Mouse (Mus musculus) kidney, embryonic 15.5 days (tissue): ENCODE measurements at regions not wholly inside any gene's neighbourhood (a gene's known extent, or its start where the extent isn't known, plus 50 kb on each side); places are given as distances from the start of the nearest gene placed in this dataset.

Experiments
- ATAC-seq: fragments of 200-750 bp; cut with Nextera tagmentation; replicated peaks from 2 replicates; pipeline ENCODE4 v1.8.0; 2017; ENCODE audit warnings: moderate TSS enrichment; ENCODE audit not compliant: low FRiP score
- H3K27ac ChIP-seq: fragments of 300-500 bp; sonication (generic); 2 replicates; pipeline ENCODE4 v1.5.1; 2015; ENCODE audit warnings: mild to moderate bottlenecking, inconsistent platforms
- H3K27me3 ChIP-seq: fragments of 300-500 bp; sonication (generic); 2 replicates; pipeline ENCODE4 v1.6.1; 2015; ENCODE audit warnings: inconsistent platforms
- H3K36me3 ChIP-seq: fragments of 300-500 bp; sonication (generic); 2 replicates; pipeline ENCODE4 v1.6.1; 2015; ENCODE audit warnings: inconsistent platforms
- H3K4me1 ChIP-seq: fragments of 300-500 bp; sonication (generic); 2 replicates; pipeline ENCODE4 v1.6.1; 2015; ENCODE audit warnings: inconsistent platforms
- H3K4me2 ChIP-seq: fragments of 300-500 bp; sonication (generic); 2 replicates; pipeline ENCODE4 v1.6.1; 2015; ENCODE audit warnings: moderate library complexity, mild to moderate bottlenecking, inconsistent platforms
- H3K4me3 ChIP-seq: fragments of 300-500 bp; sonication (generic); replicated peaks from 2 replicates; pipeline ENCODE4 v1.5.1; 2015; ENCODE audit warnings: mild to moderate bottlenecking, inconsistent platforms
- H3K9ac ChIP-seq: fragments of 300-500 bp; sonication (generic); 2 replicates; pipeline ENCODE4 v1.6.1; 2015; ENCODE audit warnings: mild to moderate bottlenecking, inconsistent platforms
- H3K9me3 ChIP-seq: fragments of 300-500 bp; sonication (generic); replicated peaks from 2 replicates; pipeline ENCODE4 v1.6.1; 2016; ENCODE audit warnings: inconsistent platforms
- WGBS: fragments of 180-500 bp; shearing (Covaris S2); methylation state at CpG from one replicate; pipeline ENCODE4 v1.1.7; 2015; ENCODE audit warnings: mixed read lengths; 5-methylcytosine and 5-hydroxymethylcytosine counted together

- WGBS = 66% methylated on average over 5 of the region's 5 CpGs
Measured at GRCm38 (mm10) chr13:52183635-52184034, 337.2 kb downstream of the Gadd45g start.

GRCm38 (mm10) chr13:52185574-52185973 lies 339.1 kb downstream of the Gadd45g start:
- WGBS = 83% methylated on average over 1 of the region's 1 CpGs
- Histone ChIP-seq H3K27ac (no peak overlapping the region), H3K4me2 (no peak overlapping the region), H3K9ac (no peak overlapping the region), H3K4me3 (no peak overlapping the region), H3K27me3 (no peaks in the 10 kb centered on the region), H3K4me1 (no peaks in the 10 kb centered on the region), H3K9me3 (no peaks in the 10 kb centered on the region), H3K36me3 (no peaks in the 10 kb centered on the region)
- ATAC-seq = no peak

More at GRCm38 (mm10) chr13:52183635-52184034, 337.2 kb downstream of the Gadd45g start:
- no peaks in the 10 kb centered on the region for H3K27me3 ChIP-seq
- H3K36me3 ChIP-seq = no peaks in the 10 kb centered on the region
- ATAC-seq = no peak
- H3K9me3 ChIP-seq = no peaks in the 10 kb centered on the region
- no peak overlapping the region for H3K27ac ChIP-seq
- no peak overlapping the region for H3K4me2 ChIP-seq
- H3K9ac ChIP-seq = no peak overlapping the region
- no peaks in the 10 kb centered on the region for H3K4me1 ChIP-seq
- H3K4me3 ChIP-seq = no peak overlapping the region

GRCm38 (mm10) chr13:52187841-52188604 lies 341.5 kb downstream of the Gadd45g start:
- Histone ChIP-seq H3K4me3 (no peak overlapping the region), H3K27me3 (no peaks in the 10 kb centered on the region), H3K9me3 (no peaks in the 10 kb centered on the region), H3K4me1 (no peaks in the 10 kb centered on the region), H3K9ac (no peak overlapping the region), H3K27ac (no peak overlapping the region), H3K36me3 (no peaks in the 10 kb centered on the region), H3K4me2 (no peak overlapping the region)
- WGBS = 89% methylated on average over 8 of the region's 8 CpGs
- no peak for ATAC-seq

- Histone ChIP-seq H3K9me3 (no peaks in the 10 kb centered on the region), H3K36me3 (no peaks in the 10 kb centered on the region), H3K9ac (no peak overlapping the region), H3K27me3 (no peaks in the 10 kb centered on the region), H3K4me1 (no peaks in the 10 kb centered on the region), H3K27ac (no peak overlapping the region), H3K4me3 (no peak overlapping the region), H3K4me2 (no peak overlapping the region)
- 66% methylated on average over 2 of the region's 2 CpGs for WGBS
- no peak for ATAC-seq
Measured at GRCm38 (mm10) chr13:52188605-52189003, 342.1 kb downstream of the Gadd45g start.

- H3K27ac ChIP-seq = no peak overlapping the region
- H3K27me3 ChIP-seq = no peaks in the 10 kb centered on the region
- no peak overlapping the region for H3K4me3 ChIP-seq
- no peaks in the 10 kb centered on the region for H3K9me3 ChIP-seq
- no peak for ATAC-seq
- H3K4me1 ChIP-seq = no peaks in the 10 kb centered on the region
- no peaks in the 10 kb centered on the region for H3K36me3 ChIP-seq
- no peak overlapping the region for H3K9ac ChIP-seq
- no peak overlapping the region for H3K4me2 ChIP-seq
- whole genome bisulfite sequencing = 74% methylated on average over 10 of the region's 10 CpGs
Measured at GRCm38 (mm10) chr13:52189382-52189923, 341.6 kb downstream of the Diras2 start.

- peaks cover 7% of the 10 kb centered on the region; the same call in 1 of the 2 replicates for H3K4me1 ChIP-seq
- H3K9ac ChIP-seq = no peak overlapping the region
- WGBS = 59% methylated on average over 9 of the region's 9 CpGs
- no peak overlapping the region for H3K4me2 ChIP-seq
- no peaks in the 10 kb centered on the region for H3K27me3 ChIP-seq
- no peak overlapping the region for H3K4me3 ChIP-seq
- H3K9me3 ChIP-seq = no peaks in the 10 kb centered on the region
- H3K27ac ChIP-seq = no peak overlapping the region
- no peak for ATAC-seq
- no peaks in the 10 kb centered on the region for H3K36me3 ChIP-seq
Measured at GRCm38 (mm10) chr13:52190256-52190655, 340.8 kb downstream of the Diras2 start.

GRCm38 (mm10) chr13:52190848-52191590 lies 340.1 kb downstream of the Diras2 start:
- Histone ChIP-seq H3K4me2 (no peak overlapping the region), H3K4me3 (no peak overlapping the region), H3K27me3 (no peaks in the 10 kb centered on the region), H3K27ac (no peak overlapping the region), H3K36me3 (no peaks in the 10 kb centered on the region), H3K9me3 (no peaks in the 10 kb centered on the region), H3K4me1 (peaks cover 8% of the 10 kb centered on the region; the same call in 1 of the 2 replicates), H3K9ac (no peak overlapping the region)
- 77% methylated on average over 15 of the region's 15 CpGs for WGBS
- ATAC-seq = no peak

- H3K9me3 ChIP-seq = no peaks in the 10 kb centered on the region
- no peak overlapping the region for H3K9ac ChIP-seq
- peaks cover 8% of the 10 kb centered on the region; the same call in 1 of the 2 replicates for H3K4me1 ChIP-seq
- ATAC-seq = no peak
- H3K4me2 ChIP-seq = no peak overlapping the region
- WGBS = 68% methylated on average over 5 of the region's 5 CpGs
- no peak overlapping the region for H3K27ac ChIP-seq
- H3K4me3 ChIP-seq = no peak overlapping the region
- no peaks in the 10 kb centered on the region for H3K27me3 ChIP-seq
- no peaks in the 10 kb centered on the region for H3K36me3 ChIP-seq
Measured at GRCm38 (mm10) chr13:52196917-52197316, 334.2 kb downstream of the Diras2 start.

- no peaks in the 10 kb centered on the region for H3K9me3 ChIP-seq
Measured at GRCm38 (mm10) chr13:52198649-52199348, 332.3 kb downstream of the Diras2 start.

GRCm38 (mm10) chr13:52202372-52202771 lies 328.7 kb downstream of the Diras2 start:
- Histone ChIP-seq H3K4me2 (no peak overlapping the region), H3K9me3 (no peaks in the 10 kb centered on the region), H3K4me3 (no peak overlapping the region), H3K4me1 (no peaks in the 10 kb centered on the region), H3K27me3 (no peaks in the 10 kb centered on the region), H3K36me3 (no peaks in the 10 kb centered on the region), H3K9ac (no peak overlapping the region), H3K27ac (no peak overlapping the region)
- no peak for ATAC-seq
- WGBS = 71% methylated on average over 1 of the region's 1 CpGs

More at GRCm38 (mm10) chr13:52198649-52199348, 332.3 kb downstream of the Diras2 start:
- WGBS = 87% methylated on average over 7 of the region's 7 CpGs
- Histone ChIP-seq H3K36me3 (no peaks in the 10 kb centered on the region), H3K4me1 (peaks cover 8% of the 10 kb centered on the region; the same call in 1 of the 2 replicates), H3K4me2 (no peak overlapping the region), H3K4me3 (no peak overlapping the region), H3K27ac (no peak overlapping the region), H3K9ac (no peak overlapping the region), H3K27me3 (no peaks in the 10 kb centered on the region)
- no peak for ATAC-seq

- Histone ChIP-seq H3K27ac (no peak overlapping the region), H3K27me3 (no peaks in the 10 kb centered on the region), H3K4me3 (no peak overlapping the region), H3K9me3 (no peaks in the 10 kb centered on the region), H3K4me2 (no peak overlapping the region), H3K4me1 (0 out of 2 replicates have a peak, but pooled peaks cover 6% of the 10 kb centered on the region), H3K36me3 (no peaks in the 10 kb centered on the region), H3K9ac (no peak overlapping the region)
- WGBS = 86% methylated on average over 4 of the region's 4 CpGs
- ATAC-seq = no peak
Measured at GRCm38 (mm10) chr13:52205951-52206350, 325.1 kb downstream of the Diras2 start.

- WGBS = 84% methylated on average over 5 of the region's 5 CpGs
- H3K4me3 ChIP-seq = no peak overlapping the region
- no peak overlapping the region for H3K9ac ChIP-seq
- H3K4me2 ChIP-seq = no peak overlapping the region
- no peaks in the 10 kb centered on the region for H3K27me3 ChIP-seq
- no peak overlapping the region for H3K27ac ChIP-seq
- H3K4me1 ChIP-seq = no peaks in the 10 kb centered on the region
- ATAC-seq = no peak
- no peaks in the 10 kb centered on the region for H3K9me3 ChIP-seq
- H3K36me3 ChIP-seq = no peaks in the 10 kb centered on the region
Measured at GRCm38 (mm10) chr13:52216343-52216742, 314.7 kb downstream of the Diras2 start.
